Mouse (Mus musculus) effector memory CD4-positive, alpha-beta T cell, adult 5 months (primary cell): ENCODE data around the gene Serpinb8. TPM values are rescaled to one million over a fixed set of nuclear protein-coding genes. Genes with fewer than 3 reads are reported as not detected.

ENCODE experiments used
- polyA plus RNA-seq: library from polyadenylated mRNA; unstranded; fragments of 100-300 nt; shearing (Covaris generic); gene quantifications from one replicate; pipeline ENCODE4 v1.2.1, GENCODE M21; 2017

The Serpinb8 gene
- polyA plus RNA-seq: not detected

DNA sequence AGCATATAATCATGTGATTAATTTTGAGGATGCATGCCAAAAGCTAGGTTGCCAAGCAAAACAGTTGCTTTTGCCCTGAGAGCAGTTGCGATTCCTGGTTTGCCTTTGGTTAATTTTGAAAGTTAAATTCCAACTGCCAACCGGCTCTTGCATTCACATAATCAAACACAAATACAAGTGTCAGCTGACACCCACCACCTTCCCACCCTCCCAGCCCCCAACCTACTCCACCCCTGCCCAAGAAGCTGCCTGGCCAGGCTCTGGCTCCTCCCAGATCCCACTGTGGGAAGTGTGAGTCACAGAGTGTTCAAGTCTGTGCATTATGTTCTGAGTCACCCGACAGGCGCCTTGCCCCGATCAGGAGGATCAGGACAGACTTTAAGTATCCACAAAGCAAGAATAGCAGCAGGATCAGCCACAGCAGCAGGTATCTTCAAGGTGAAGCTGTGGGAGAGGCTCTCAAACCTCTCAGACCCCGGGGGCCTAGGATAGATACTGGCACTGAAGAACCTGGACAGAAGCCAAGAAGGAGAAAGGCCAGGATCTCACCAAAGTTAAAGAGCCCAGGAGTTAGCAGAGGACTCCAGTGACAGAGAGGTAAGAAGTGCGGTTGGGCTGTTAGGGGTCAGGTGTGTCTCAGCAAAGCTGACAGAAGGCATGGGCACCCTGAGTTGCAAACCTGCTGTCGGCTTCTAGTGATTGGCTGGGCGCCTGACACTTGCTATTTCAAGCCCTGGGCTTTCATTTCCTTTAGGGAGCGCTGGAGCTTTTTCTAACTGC is at the start of gene Serpinb8:
Gene Serpinb8, plus strand, starts transcription at position 316 of the 780 bp plus-strand sequence.

Other genes starting within 250 kb of the Serpinb8 start
- gene Serpinb11, start 228.8 kb upstream of the Serpinb8 start, polyA plus RNA-seq: not detected
- not detected for gene Serpinb7, start 190.4 kb upstream of the Serpinb8 start, polyA plus RNA-seq
- not detected for gene Serpinb2, start 78.6 kb upstream of the Serpinb8 start, polyA plus RNA-seq